Mouse (Mus musculus): Measurements from ENCODE around the gene Upk3b. TPM values are rescaled to one million over a fixed set of nuclear protein-coding genes. Genes with fewer than 3 reads are reported as not detected.
"Not testable (repeated sequence)": the region's sequence is repeated elsewhere in the genome, so short reads cannot be mapped to it uniquely, and the experiment has no call there.

Gene Upk3b
- polyA plus RNA-seq, 1 experiment from 2014 or later = 3.6 TPM

DNA sequence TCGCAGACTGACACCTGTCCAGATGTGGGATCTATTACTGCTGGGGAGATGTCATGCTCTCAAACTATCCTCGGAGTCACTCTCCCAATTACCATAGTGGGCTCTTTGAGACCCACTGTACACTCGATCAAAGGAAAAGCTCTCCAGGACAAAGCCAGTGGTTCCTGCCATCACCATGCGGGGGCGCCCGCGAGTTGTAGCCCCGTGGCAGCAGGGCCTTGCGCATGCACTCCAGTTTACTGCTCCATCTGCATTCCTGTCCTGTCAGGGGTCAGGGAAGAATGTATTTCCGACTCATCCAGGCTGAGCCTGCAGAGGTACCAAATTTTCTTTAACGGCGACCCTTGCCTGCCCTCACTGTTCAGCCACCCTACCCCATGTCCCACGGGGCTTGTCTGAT, 6.6 kb downstream of the Upk3b start:
- H3K27ac ChIP-seq (ENCODE audit: low read length) = no peak overlapping the region
- H3K36me3 ChIP-seq (ENCODE audit: control insufficient read depth, insufficient read depth) = no peaks in the 10 kb centered on the region
- no peaks in the 10 kb centered on the region; the same call in 1 of the 2 replicates for H3K4me1 ChIP-seq (ENCODE audit: control insufficient read depth, low read depth, low read length)
- ATAC-seq (ENCODE audit: low read depth) = no peak
- H3K27me3 ChIP-seq (ENCODE audit: control insufficient read depth, insufficient read depth, low read depth, low read length) = no peaks in the 10 kb centered on the region
- WGBS (ENCODE audit: insufficient replicate concordance) = 53% methylated on average over 13 of the region's 13 CpGs
- no peaks in the 10 kb centered on the region for H3K9me3 ChIP-seq (replicated peaks; ENCODE audit: control insufficient read depth, low read length)
- no peak overlapping the region for H3K4me2 ChIP-seq (ENCODE audit: low read depth, low read length)
- H3K4me3 ChIP-seq (ENCODE audit: low read depth, low read length) = no peak overlapping the region
- no peak overlapping the region for H3K9ac ChIP-seq (ENCODE audit: low read depth, low read length)

DNA sequence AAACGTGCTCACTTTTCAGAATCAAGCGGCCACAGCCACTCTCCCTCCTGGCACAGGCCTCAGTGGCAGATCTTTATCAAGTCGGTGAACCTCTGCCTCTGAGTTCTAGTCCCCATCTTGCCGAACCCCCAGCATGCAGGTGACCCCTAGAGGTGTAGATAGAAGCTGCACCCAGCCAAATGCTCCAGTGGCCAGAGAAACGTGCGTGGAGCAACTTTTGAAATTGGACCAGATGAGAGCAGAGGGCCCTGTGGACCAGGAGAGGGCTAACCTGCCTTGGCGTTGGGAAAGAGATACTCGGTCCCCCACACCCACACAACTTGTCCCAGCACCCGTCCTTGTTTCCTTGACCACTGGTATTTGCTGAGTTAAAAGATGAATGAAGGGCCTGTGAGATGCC, 7.1 kb downstream of the Upk3b start:
- no peak overlapping the region for H3K4me2 ChIP-seq (ENCODE audit: low read depth, low read length)
- no peak for ATAC-seq (ENCODE audit: low read depth)
- 30% methylated on average over 9 of the region's 9 CpGs for WGBS (ENCODE audit: insufficient replicate concordance)
- H3K4me3 ChIP-seq (ENCODE audit: low read depth, low read length) = no peak overlapping the region
- no peaks in the 10 kb centered on the region for H3K36me3 ChIP-seq (ENCODE audit: control insufficient read depth, insufficient read depth)
- H3K4me1 ChIP-seq (ENCODE audit: control insufficient read depth, low read depth, low read length) = no peaks in the 10 kb centered on the region
- H3K27me3 ChIP-seq (ENCODE audit: control insufficient read depth, insufficient read depth, low read depth, low read length) = no peaks in the 10 kb centered on the region
- H3K9ac ChIP-seq (ENCODE audit: low read depth, low read length) = no peak overlapping the region
- no peaks in the 10 kb centered on the region for H3K9me3 ChIP-seq (replicated peaks; ENCODE audit: control insufficient read depth, low read length)
- no peak overlapping the region for H3K27ac ChIP-seq (ENCODE audit: low read length)

DNA sequence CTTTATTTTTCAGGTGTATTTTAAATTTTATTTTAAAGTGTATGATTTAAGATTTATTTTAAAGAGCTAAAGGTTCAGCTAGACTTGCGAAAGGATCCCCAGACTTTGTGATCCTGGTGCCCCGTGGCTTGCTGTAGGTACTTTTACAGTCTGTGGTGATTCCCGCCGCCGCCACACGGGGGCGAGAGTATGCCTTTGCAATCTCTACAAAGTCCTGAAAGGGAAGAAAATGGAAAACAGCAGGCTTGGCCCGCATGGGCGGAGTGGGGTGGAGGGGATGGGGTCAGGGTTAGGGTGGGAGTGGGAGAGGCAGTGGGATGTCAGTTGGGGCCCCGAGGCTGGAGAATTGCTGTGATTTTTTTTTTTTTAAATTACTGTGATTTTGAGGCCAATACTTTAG, 7.7 kb downstream of the Upk3b start:
- no peak for ATAC-seq (ENCODE audit: low read depth)
- Histone ChIP-seq H3K27me3 (ENCODE audit: control insufficient read depth, insufficient read depth, low read depth, low read length) (no peaks in the 10 kb centered on the region), H3K4me3 (ENCODE audit: low read depth, low read length) (no peak overlapping the region), H3K9ac (ENCODE audit: low read depth, low read length) (no peak overlapping the region), H3K9me3 (replicated peaks; ENCODE audit: control insufficient read depth, low read length) (no peaks in the 10 kb centered on the region), H3K4me2 (ENCODE audit: low read depth, low read length) (no peak overlapping the region), H3K27ac (ENCODE audit: low read length) (no peak overlapping the region), H3K36me3 (ENCODE audit: control insufficient read depth, insufficient read depth) (no peaks in the 10 kb centered on the region), H3K4me1 (ENCODE audit: control insufficient read depth, low read depth, low read length) (no peaks in the 10 kb centered on the region)
- WGBS (ENCODE audit: insufficient replicate concordance) = 2% methylated on average over 10 of the region's 10 CpGs

DNA sequence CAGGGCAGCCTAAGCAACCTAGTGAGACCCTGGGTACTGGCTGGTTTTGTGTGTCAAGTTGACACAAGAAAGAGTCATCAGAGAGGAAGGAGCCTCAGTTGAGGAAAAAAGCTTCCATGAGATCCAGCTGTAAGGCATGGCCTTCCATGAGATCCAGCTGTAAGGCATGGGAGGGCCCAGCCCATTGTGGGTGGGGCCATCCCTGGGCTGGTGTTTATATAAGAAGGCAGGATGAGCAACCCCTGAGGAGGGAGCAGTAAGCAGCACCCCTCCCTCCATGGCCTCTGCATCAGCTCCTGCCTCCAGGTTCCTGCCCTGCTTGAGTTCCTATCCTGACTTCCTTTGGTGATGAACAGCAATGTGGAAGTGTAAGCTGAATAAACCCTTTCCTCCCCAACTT, 10.2 kb downstream of the Upk3b start:
- not testable (repeated sequence) for ATAC-seq (ENCODE audit: low read depth); H3K4me2 ChIP-seq (ENCODE audit: low read depth, low read length); H3K36me3 ChIP-seq (ENCODE audit: control insufficient read depth, insufficient read depth); H3K9me3 ChIP-seq (replicated peaks; ENCODE audit: control insufficient read depth, low read length); H3K27me3 ChIP-seq (ENCODE audit: control insufficient read depth, insufficient read depth, low read depth, low read length); H3K27ac ChIP-seq (ENCODE audit: low read length); H3K9ac ChIP-seq (ENCODE audit: low read depth, low read length); H3K4me1 ChIP-seq (ENCODE audit: control insufficient read depth, low read depth, low read length); H3K4me3 ChIP-seq (ENCODE audit: low read depth, low read length)

DNA sequence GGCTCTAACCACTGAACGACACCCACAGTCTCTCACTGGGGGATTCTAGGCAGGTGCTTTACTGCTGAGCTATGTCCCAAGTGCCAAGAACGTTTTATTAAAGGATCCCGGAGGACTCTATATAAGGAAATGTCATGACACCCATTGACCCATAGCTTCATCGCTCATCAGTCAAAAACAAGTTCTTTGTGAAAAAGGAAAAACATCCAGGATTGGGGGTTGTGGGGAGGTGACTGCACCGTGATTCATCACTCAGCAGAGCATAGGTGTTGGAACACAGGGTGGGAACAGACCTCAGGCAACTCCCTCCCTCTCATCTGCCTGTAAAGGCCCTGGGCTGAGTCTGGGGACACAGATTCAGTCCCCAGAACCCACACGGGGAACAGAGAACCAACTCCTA, 11.6 kb downstream of the Upk3b start:
- Histone ChIP-seq H3K36me3 (ENCODE audit: control insufficient read depth, insufficient read depth) (no peaks in the 10 kb centered on the region), H3K9ac (ENCODE audit: low read depth, low read length) (no peak overlapping the region), H3K27ac (ENCODE audit: low read length) (no peak overlapping the region), H3K4me1 (ENCODE audit: control insufficient read depth, low read depth, low read length) (no peaks in the 10 kb centered on the region), H3K9me3 (replicated peaks; ENCODE audit: control insufficient read depth, low read length) (no peaks in the 10 kb centered on the region), H3K4me3 (ENCODE audit: low read depth, low read length) (no peak overlapping the region), H3K4me2 (ENCODE audit: low read depth, low read length) (no peak overlapping the region), H3K27me3 (ENCODE audit: control insufficient read depth, insufficient read depth, low read depth, low read length) (no peaks in the 10 kb centered on the region)
- WGBS (ENCODE audit: insufficient replicate concordance) = 51% methylated on average over 6 of the region's 6 CpGs
- no peak for ATAC-seq (ENCODE audit: low read depth)

DNA sequence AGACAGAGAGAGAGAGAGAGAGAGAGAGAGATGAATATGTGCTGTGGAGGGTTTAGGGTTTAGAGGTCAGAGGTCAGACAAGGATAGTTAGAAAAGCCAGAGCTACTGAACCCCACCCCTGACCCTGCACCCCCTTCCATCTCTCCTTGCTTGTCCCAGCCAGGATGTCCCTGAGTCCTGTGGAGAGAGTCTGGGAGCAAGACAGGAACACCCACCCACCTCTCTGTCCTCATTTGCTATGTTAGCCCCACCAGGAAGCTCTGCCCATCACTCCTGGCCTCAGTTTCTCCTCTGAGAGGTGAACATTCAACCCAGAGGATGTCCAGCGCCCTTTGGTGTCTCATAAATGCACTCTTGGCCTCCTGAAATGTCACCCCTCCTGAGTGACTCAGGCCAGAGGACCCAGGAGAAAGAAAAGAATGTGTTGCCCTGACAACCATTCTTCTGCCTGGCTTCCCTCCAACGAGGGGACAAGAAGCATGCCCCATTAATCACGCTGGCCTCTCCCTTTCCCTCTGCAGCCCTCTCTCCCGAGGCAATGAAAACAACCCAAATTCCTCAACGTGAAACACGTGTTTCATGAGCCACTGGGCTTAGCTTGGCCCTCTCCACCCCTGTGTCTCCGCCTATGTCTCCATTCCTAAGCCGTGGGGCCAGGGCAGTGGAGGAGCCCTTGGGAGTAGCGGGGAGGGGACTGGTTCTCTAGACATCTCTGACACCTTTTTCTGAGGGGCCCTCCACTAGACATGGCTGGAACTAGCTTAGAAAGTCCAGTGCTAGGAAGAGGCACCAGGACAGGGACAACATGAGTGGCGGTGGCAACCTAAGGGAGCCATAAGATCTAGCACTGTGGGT, 13.2 kb downstream of the Upk3b start:
- ATAC-seq (ENCODE audit: low read depth) = 0 out of 2 replicates have a peak, but pooled peaks have one; percentile 11
- WGBS (ENCODE audit: insufficient replicate concordance) = 30% methylated on average over 10 of the region's 10 CpGs

DNA sequence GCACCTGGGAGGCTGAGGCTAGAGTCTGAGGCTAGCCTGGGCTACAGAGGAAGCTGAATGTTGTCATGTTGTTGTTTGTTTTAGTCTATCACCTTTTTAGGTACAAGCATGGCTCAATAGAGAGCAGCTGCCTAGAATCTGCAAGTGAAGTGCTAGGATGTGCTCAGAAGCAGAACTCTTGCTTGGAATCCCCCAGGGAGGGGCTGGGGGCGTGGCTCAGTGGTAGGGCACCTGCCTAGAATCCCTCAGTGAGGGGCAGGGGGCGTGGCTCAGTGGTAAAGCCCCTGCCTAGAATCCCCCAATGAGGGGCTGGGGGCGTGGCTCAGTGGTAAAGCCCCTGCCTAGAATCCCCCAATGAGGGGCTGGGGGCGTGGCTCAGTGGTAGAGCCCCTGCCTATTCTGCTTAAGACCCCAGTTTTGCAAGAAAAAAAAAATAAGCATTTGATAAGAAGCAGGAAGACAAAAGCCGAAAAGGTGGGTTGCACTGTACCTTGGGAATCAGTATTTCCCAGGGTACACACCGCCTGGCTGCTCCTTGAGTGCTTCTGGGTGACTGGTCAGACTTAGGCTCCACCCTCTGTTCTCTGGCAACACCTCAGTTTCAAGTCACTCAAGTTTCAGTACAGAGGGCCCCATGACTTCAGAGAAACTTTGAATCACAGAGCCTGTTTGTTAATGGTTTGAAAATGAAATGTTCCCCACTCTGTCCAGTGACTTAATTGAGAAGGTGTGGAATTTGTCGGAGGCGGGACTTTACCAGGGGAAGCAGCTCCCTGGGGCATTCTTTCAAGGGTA, 14.8 kb downstream of the Upk3b start:
- Histone ChIP-seq H3K9me3 (replicated peaks; ENCODE audit: control insufficient read depth, low read length) (no peaks in the 10 kb centered on the region), H3K27me3 (ENCODE audit: control insufficient read depth, insufficient read depth, low read depth, low read length) (no peaks in the 10 kb centered on the region), H3K4me1 (ENCODE audit: control insufficient read depth, low read depth, low read length) (no peaks in the 10 kb centered on the region), H3K4me3 (ENCODE audit: low read depth, low read length) (no peak overlapping the region), H3K9ac (ENCODE audit: low read depth, low read length) (no peak overlapping the region), H3K4me2 (ENCODE audit: low read depth, low read length) (no peak overlapping the region), H3K36me3 (ENCODE audit: control insufficient read depth, insufficient read depth) (no peaks in the 10 kb centered on the region), H3K27ac (ENCODE audit: low read length) (no peak overlapping the region)
- no peak for ATAC-seq (ENCODE audit: low read depth)
- 57% methylated on average over 8 of the region's 8 CpGs for WGBS (ENCODE audit: insufficient replicate concordance)

More for the DNA sequence above, 13.2 kb downstream of the Upk3b start:
- no peak overlapping the region for H3K9ac ChIP-seq (ENCODE audit: low read depth, low read length)
- no peak overlapping the region for H3K4me2 ChIP-seq (ENCODE audit: low read depth, low read length)
- H3K4me1 ChIP-seq (ENCODE audit: control insufficient read depth, low read depth, low read length) = no peaks in the 10 kb centered on the region
- H3K9me3 ChIP-seq (replicated peaks; ENCODE audit: control insufficient read depth, low read length) = no peaks in the 10 kb centered on the region
- H3K27ac ChIP-seq (ENCODE audit: low read length) = no peak overlapping the region
- H3K4me3 ChIP-seq (ENCODE audit: low read depth, low read length) = no peak overlapping the region
- no peaks in the 10 kb centered on the region for H3K36me3 ChIP-seq (ENCODE audit: control insufficient read depth, insufficient read depth)
- H3K27me3 ChIP-seq (ENCODE audit: control insufficient read depth, insufficient read depth, low read depth, low read length) = no peaks in the 10 kb centered on the region

DNA sequence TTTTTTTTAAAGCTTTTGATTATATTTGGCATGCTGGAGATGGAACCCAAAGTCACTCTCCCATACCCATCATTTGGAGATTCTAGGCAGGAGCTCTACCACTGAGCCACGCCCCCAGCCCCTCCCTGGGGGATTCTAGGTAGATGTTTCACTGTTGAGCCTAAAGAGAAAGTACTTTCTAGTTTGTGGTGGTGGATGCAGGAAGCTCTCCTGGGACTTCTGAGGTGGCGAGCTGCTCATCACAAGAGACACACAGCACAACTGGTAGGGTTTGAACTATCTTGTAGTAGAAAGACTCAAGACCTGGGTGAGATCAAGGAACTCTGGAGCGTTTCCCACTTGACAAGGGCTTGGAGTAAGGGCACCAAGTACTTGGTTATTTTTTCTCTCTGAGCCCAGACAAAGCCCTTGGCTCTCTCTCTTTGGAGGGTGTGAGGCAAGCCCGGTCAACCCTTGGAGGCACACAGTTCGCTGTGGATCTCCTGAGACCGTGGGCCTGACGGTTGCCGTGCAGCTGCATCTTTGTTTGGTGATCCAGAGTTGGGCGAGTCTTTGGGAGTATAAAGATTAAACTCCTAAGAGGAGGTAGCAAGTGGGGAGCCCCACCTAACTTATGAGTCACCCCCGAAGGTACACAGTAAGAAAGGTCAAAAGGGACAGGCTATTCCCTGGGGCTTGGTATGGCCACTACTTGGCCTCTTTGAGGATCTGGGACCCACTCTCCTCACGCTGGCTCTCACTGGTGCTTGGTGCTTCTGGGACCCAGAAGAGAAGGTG, 16.2 kb downstream of the Upk3b start, which contains the start of gene Upk3bl:
Upk3bl (plus strand) TSS at position 192 of the 777 bp plus-strand sequence.
- peaks cover 2% of the 10 kb centered on the region; the same call in 1 of the 2 replicates for H3K27me3 ChIP-seq (ENCODE audit: control insufficient read depth, insufficient read depth, low read depth, low read length)
- H3K9me3 ChIP-seq (replicated peaks; ENCODE audit: control insufficient read depth, low read length) = no peaks in the 10 kb centered on the region
- H3K36me3 ChIP-seq (ENCODE audit: control insufficient read depth, insufficient read depth) = no peaks in the 10 kb centered on the region
- no peak within 1 kb of the TSS for H3K4me2 ChIP-seq (ENCODE audit: low read depth, low read length)
- 67% methylated on average over 11 of the region's 11 CpGs for WGBS (ENCODE audit: insufficient replicate concordance)
- H3K4me1 ChIP-seq (ENCODE audit: control insufficient read depth, low read depth, low read length) = no peaks in the 10 kb centered on the region
- no peak for ATAC-seq (ENCODE audit: low read depth)
- H3K27ac ChIP-seq (ENCODE audit: low read length) = no peak within 1 kb of the TSS
- H3K4me3 ChIP-seq (ENCODE audit: low read depth, low read length) = no peak within 1 kb of the TSS
- H3K9ac ChIP-seq (ENCODE audit: low read depth, low read length) = no peak within 1 kb of the TSS

Measured in liver, embryonic 16.5 days (tissue).